Mouse (Mus musculus): ENCODE measurements at regions not wholly inside any gene's neighbourhood (a gene's known extent, or its start where the extent isn't known, plus 50 kb on each side); places are given as distances from the start of the nearest gene placed in this dataset.

DNA sequence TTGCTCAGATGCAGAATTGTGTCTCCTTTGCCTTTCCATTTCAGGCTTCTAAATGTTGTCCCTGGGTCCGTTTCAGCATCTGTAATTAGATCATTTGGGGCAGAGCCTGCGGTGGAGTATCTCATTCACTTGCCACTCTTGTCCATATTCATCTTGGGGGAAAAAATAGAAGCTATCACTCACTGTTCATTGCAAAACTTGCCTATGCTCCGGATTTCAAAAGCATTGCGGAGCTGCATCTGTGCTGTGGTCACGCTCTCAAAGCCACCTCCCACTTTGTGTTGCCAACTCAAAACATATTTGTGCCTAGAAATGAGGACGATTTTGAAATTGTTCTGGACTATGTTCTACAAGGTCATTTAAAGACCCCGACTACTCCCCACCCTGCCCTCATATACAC, 138.3 kb upstream of the Zfp648 start:
- H3K36me3 ChIP-seq (ENCODE audit: control insufficient read depth, insufficient read depth, low read length) = no peaks in the 10 kb centered on the region
- no peak overlapping the region for H3K4me2 ChIP-seq (ENCODE audit: low read length)
- ATAC-seq = no peak
- no peak overlapping the region for H3K4me3 ChIP-seq (ENCODE audit: low read length)
- no peaks in the 10 kb centered on the region for H3K9me3 ChIP-seq (ENCODE audit: control insufficient read depth, low read length)
- no peaks in the 10 kb centered on the region for H3K27me3 ChIP-seq (replicated peaks; ENCODE audit: control insufficient read depth, insufficient read depth, low read length)
- WGBS = 81% methylated on average over 7 of the region's 7 CpGs
- H3K4me1 ChIP-seq (ENCODE audit: control insufficient read depth, insufficient read depth, low read depth, low read length) = no peaks in the 10 kb centered on the region
- no peak overlapping the region for H3K9ac ChIP-seq (ENCODE audit: low read depth, low read length)
- no peak overlapping the region for H3K27ac ChIP-seq (ENCODE audit: low read depth, low read length)

DNA sequence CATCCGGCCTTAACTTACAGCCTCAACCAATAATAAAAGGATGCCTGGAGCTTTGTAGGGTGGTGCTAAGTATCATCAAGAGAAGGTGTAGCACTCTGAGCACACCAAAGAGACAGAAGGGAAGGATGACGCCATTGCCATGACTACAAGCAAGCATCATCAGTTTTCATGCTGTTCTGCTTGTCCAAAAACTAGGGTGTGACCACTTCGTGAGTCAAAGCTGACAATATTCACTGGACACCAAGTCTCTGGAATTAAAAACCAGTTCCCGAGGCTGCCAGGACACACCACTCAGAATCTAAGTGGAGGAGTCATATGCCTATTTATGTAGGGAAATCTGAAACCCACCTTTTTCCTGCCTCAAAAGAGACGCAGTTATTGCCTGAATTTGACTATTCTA, 136.4 kb upstream of the Zfp648 start:
- Histone ChIP-seq H3K4me3 (ENCODE audit: low read length) (no peak overlapping the region), H3K4me1 (ENCODE audit: control insufficient read depth, insufficient read depth, low read depth, low read length) (no peaks in the 10 kb centered on the region), H3K36me3 (ENCODE audit: control insufficient read depth, insufficient read depth, low read length) (no peaks in the 10 kb centered on the region), H3K4me2 (ENCODE audit: low read length) (no peak overlapping the region), H3K27ac (ENCODE audit: low read depth, low read length) (no peak overlapping the region), H3K9me3 (ENCODE audit: control insufficient read depth, low read length) (no peaks in the 10 kb centered on the region), H3K27me3 (replicated peaks; ENCODE audit: control insufficient read depth, insufficient read depth, low read length) (no peaks in the 10 kb centered on the region), H3K9ac (ENCODE audit: low read depth, low read length) (no peak overlapping the region)
- ATAC-seq = no peak
- WGBS = 91% methylated on average over 5 of the region's 5 CpGs

DNA sequence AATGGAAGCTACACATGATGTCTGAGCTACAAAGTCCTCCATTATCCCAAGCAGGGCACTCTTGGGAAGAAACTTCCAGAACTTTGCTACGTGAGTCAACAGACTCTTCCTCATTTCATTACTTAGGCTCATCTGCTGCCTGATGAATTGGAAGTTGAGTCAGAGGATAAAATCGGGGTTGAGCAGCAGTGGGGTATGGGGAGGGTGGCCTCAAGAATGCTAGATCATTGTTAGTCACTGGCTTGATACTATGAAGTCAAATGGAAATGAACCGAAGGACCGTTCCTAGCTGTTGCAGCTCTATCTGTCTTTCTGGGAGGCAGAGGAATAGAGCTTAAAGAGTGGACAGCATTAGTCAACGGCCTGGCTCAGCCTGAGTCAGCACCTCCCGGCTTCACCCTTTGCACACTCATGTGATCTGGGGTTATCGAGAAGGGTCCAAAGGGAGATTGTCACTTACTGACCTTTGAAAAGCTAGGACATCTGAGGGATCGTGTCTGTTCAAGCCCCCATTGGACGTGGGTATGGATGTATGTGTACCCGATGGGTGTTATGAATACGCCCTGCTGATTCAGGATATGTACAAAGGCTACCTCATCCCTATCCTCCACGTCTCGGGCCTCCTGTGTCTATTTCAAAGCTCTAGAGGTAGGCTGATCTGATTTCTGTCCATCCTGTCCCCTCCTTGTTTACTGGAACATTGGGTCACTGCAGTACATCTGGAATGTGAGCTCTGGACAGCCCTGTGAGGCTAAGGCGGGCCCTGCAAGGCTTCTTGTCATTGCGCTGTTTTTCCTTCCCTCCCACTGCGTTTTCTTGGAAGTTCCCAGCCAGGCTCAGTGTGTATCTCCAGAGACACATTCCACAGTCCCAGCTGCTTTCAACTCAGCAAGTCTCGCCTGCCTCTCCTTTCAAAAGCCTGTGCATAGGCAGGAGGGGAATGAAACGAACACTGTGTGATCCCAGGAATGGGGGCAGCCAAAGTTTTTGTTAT, 135.4 kb upstream of the Zfp648 start:
- no peak overlapping the region for H3K4me3 ChIP-seq (ENCODE audit: low read length)
- H3K27ac ChIP-seq (ENCODE audit: low read depth, low read length) = no peak overlapping the region
- H3K9ac ChIP-seq (ENCODE audit: low read depth, low read length) = no peak overlapping the region
- H3K4me1 ChIP-seq (ENCODE audit: control insufficient read depth, insufficient read depth, low read depth, low read length) = no peaks in the 10 kb centered on the region
- no peaks in the 10 kb centered on the region for H3K9me3 ChIP-seq (ENCODE audit: control insufficient read depth, low read length)
- H3K36me3 ChIP-seq (ENCODE audit: control insufficient read depth, insufficient read depth, low read length) = no peaks in the 10 kb centered on the region
- 75% methylated on average over 18 of the region's 18 CpGs for WGBS
- no peaks in the 10 kb centered on the region for H3K27me3 ChIP-seq (replicated peaks; ENCODE audit: control insufficient read depth, insufficient read depth, low read length)
- H3K4me2 ChIP-seq (ENCODE audit: low read length) = no peak overlapping the region
- ATAC-seq = no peak; the same call in 1 of the 2 replicates

DNA sequence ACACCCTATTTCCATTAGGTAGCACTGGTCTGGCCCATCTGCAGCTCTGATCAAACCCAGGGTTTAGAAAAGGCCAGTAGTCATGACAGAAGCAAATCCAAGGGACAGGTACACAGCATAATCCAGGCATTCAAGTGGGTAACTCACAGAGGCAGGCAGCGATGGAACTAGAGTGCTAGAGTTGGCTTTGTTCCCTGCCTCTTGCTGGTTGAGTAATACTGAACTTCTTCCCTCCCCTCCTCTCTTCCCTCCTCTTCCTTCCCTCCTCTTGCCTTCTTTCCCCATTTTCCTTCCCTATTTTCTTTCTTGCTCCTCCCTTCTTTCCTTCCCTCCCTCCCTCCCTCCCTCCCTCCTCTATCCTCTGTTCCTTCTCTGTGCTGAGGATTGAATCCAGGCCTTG, 133.1 kb upstream of the Zfp648 start:
- no peak for ATAC-seq
- no peak overlapping the region for H3K9ac ChIP-seq (ENCODE audit: low read depth, low read length)
- H3K36me3 ChIP-seq (ENCODE audit: control insufficient read depth, insufficient read depth, low read length) = no peaks in the 10 kb centered on the region
- 75% methylated on average over 1 of the region's 1 CpGs for WGBS
- H3K4me2 ChIP-seq (ENCODE audit: low read length) = no peak overlapping the region
- no peak overlapping the region for H3K4me3 ChIP-seq (ENCODE audit: low read length)
- H3K27me3 ChIP-seq (replicated peaks; ENCODE audit: control insufficient read depth, insufficient read depth, low read length) = no peaks in the 10 kb centered on the region
- no peaks in the 10 kb centered on the region for H3K9me3 ChIP-seq (ENCODE audit: control insufficient read depth, low read length)
- H3K27ac ChIP-seq (ENCODE audit: low read depth, low read length) = no peak overlapping the region
- no peaks in the 10 kb centered on the region for H3K4me1 ChIP-seq (ENCODE audit: control insufficient read depth, insufficient read depth, low read depth, low read length)

DNA sequence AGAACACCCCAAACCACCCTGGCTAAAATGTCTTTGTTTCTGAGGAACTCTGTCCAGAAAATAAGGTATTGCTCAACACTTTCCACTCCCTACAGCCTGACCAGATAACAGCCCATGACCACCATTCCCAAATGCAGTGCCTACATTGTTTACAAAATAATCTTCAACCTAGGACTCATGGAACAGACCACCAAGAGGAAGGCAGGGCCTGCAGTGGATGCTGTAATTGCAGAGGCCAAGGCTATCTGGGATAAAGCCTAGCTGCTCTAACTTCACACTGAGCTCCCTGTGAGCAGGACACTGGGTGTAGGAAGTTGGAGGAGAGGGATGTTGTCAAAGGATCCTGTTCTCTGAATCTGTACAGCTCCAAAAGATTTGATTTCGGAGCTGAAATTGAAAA, 126.7 kb upstream of the Zfp648 start:
- Histone ChIP-seq H3K4me2 (ENCODE audit: low read length) (no peak overlapping the region), H3K9ac (ENCODE audit: low read depth, low read length) (no peak overlapping the region), H3K4me3 (ENCODE audit: low read length) (no peak overlapping the region), H3K27me3 (replicated peaks; ENCODE audit: control insufficient read depth, insufficient read depth, low read length) (no peaks in the 10 kb centered on the region), H3K9me3 (ENCODE audit: control insufficient read depth, low read length) (no peaks in the 10 kb centered on the region), H3K27ac (ENCODE audit: low read depth, low read length) (no peak overlapping the region), H3K4me1 (ENCODE audit: control insufficient read depth, insufficient read depth, low read depth, low read length) (no peaks in the 10 kb centered on the region), H3K36me3 (ENCODE audit: control insufficient read depth, insufficient read depth, low read length) (no peaks in the 10 kb centered on the region)
- ATAC-seq = no peak
- 100% methylated on average over 1 of the region's 1 CpGs for WGBS

DNA sequence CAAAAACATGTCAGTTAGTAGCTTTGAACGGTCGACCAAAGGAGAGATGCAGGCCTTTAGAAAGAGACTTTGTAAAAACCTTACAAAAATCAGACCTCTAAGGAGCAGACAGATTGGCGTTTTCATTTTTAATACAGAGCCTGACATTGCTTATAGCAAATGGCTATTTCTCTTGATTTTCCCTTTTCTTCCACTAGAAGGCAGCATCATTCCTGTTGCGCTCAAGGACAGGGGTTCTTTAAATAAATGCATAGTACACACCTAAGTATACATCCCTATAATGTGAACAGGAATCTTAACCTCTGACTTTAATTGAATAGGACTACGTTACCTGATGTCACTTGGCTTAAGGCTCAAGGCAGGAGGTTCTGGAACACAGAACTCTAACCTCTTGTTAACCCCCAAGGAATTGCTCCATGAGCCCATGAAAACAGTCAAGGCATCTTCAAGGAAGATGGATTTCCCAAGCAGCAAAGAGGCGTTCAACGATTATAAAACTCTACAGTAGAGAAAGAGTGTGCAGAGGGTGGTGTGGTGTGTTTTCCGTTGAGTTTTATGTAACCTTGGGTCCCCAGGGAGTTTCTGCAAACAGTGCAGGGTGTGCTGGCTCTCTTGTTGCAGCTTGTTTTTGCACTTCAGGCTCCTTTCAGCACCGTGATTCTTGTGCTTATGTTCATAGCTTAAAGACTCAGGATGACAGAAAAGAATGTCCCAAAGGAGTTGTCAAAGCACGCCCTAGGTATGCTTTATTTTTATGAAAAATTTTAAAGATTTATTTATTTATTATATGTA, 124.1 kb upstream of the Zfp648 start:
- no peak overlapping the region for H3K4me2 ChIP-seq (ENCODE audit: low read length)
- H3K27me3 ChIP-seq (replicated peaks; ENCODE audit: control insufficient read depth, insufficient read depth, low read length) = no peaks in the 10 kb centered on the region
- H3K9me3 ChIP-seq (ENCODE audit: control insufficient read depth, low read length) = no peaks in the 10 kb centered on the region
- WGBS = 76% methylated on average over 10 of the region's 10 CpGs
- H3K4me3 ChIP-seq (ENCODE audit: low read length) = no peak overlapping the region
- H3K36me3 ChIP-seq (ENCODE audit: control insufficient read depth, insufficient read depth, low read length) = no peaks in the 10 kb centered on the region
- H3K27ac ChIP-seq (ENCODE audit: low read depth, low read length) = no peak overlapping the region
- H3K4me1 ChIP-seq (ENCODE audit: control insufficient read depth, insufficient read depth, low read depth, low read length) = no peaks in the 10 kb centered on the region
- no peak for ATAC-seq
- no peak overlapping the region for H3K9ac ChIP-seq (ENCODE audit: low read depth, low read length)

DNA sequence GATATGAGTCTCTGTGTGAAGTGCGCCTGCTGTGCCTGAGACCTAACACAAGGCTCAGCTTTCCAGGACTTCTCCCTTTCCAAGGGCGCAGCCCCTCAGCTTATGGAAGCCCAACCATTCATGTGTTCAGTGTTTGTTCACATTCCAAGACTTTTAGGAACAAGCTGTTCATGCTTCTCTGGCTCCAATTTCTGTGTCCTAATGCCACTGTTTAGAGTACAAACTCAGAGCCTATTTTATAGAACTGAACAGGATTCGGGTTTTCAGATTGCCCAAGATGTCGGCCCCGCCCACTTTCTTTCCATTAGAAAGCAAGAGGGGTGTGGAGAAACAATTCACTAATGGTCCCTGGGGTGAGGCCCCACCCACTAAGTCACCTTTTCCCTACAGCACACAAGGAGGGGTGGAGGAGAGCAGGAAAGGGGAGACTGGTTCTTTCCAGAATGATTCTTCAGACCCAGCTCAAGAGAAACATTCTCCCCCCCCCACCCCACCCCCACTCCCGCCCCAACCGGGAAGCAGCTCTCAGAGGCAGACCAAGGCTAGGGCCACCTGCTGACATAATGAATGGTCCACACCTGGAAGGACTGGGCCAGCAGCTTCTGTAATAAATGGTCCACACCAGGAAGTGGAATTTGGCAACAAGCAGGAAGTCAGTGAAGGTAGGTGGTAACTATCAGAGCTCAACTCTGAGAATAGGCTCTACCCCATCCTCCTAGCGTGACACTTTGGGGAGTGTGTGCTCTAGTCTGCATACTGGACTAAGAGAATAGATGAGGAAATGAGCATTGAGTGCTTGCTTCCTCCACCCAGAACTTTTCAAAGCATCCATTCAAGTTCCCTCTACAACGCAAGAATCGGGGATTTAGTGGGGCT, 120.2 kb upstream of the Zfp648 start:
- H3K9ac ChIP-seq (ENCODE audit: low read depth, low read length) = no peak overlapping the region
- no peaks in the 10 kb centered on the region for H3K27me3 ChIP-seq (replicated peaks; ENCODE audit: control insufficient read depth, insufficient read depth, low read length)
- H3K4me2 ChIP-seq (ENCODE audit: low read length) = no peak overlapping the region
- no peak overlapping the region for H3K4me3 ChIP-seq (ENCODE audit: low read length)
- no peak for ATAC-seq
- H3K27ac ChIP-seq (ENCODE audit: low read depth, low read length) = no peak overlapping the region
- H3K4me1 ChIP-seq (ENCODE audit: control insufficient read depth, insufficient read depth, low read depth, low read length) = no peaks in the 10 kb centered on the region
- 51% methylated on average over 10 of the region's 10 CpGs for WGBS
- no peaks in the 10 kb centered on the region for H3K36me3 ChIP-seq (ENCODE audit: control insufficient read depth, insufficient read depth, low read length)
- no peaks in the 10 kb centered on the region for H3K9me3 ChIP-seq (ENCODE audit: control insufficient read depth, low read length)

DNA sequence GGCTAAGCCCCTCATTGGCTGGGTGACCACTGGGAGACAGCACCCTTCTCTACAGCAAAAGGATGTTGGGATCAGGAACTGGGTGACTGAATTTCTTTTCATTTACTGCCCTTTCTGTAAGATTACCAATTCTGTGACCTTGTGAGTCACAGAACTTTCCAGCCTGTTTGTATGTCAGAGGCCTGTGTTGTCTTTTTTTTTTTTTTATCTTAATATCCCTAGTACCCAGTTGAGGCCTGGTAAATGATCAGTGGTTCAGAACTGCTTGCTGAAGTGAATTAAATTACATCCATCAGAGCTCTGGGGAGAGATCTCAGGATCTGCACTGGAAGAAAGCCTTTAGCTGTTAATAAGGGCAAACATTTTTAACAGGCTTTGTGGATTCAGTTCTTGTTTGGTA, 114.8 kb upstream of the Zfp648 start:
- ATAC-seq = no peak
- H3K4me1 ChIP-seq (ENCODE audit: control insufficient read depth, insufficient read depth, low read depth, low read length) = no peaks in the 10 kb centered on the region
- no peak overlapping the region for H3K9ac ChIP-seq (ENCODE audit: low read depth, low read length)
- H3K27ac ChIP-seq (ENCODE audit: low read depth, low read length) = no peak overlapping the region
- no peaks in the 10 kb centered on the region for H3K36me3 ChIP-seq (ENCODE audit: control insufficient read depth, insufficient read depth, low read length)
- no peak overlapping the region for H3K4me2 ChIP-seq (ENCODE audit: low read length)
- no peak overlapping the region for H3K4me3 ChIP-seq (ENCODE audit: low read length)
- no peaks in the 10 kb centered on the region for H3K9me3 ChIP-seq (ENCODE audit: control insufficient read depth, low read length)
- no peaks in the 10 kb centered on the region for H3K27me3 ChIP-seq (replicated peaks; ENCODE audit: control insufficient read depth, insufficient read depth, low read length)
